Mouse (Mus musculus) layer of hippocampus, postnatal 36 days (tissue): ENCODE data around the gene Ank2. TPM values are rescaled to one million over a fixed set of nuclear protein-coding genes. Genes with fewer than 3 reads are reported as not detected.

Experiments used
- DNase-seq, 2 experiments: peaks; one replicate each; pipeline ENCODE4 v3.0.0; 2022
- total RNA-seq, 2 experiments: library from RNA; stranded (reverse); gene quantifications; 2 replicates each; pipeline ENCODE4 v1.2.3; 2021

Ank2 gene
- total RNA-seq, 2 experiments from 2014 or later = 693 to 758 TPM

GRCm38 (mm10) chr3:127113238-127113637 is 385.9 kb downstream of the Ank2 start:
- no peak for DNase-seq

GRCm38 (mm10) chr3:127109413-127109812 is 389.7 kb downstream of the Ank2 start:
- no peak for DNase-seq

GRCm38 (mm10) chr3:127108481-127108880 is 390.7 kb downstream of the Ank2 start:
- DNase-seq = no peak

DNA sequence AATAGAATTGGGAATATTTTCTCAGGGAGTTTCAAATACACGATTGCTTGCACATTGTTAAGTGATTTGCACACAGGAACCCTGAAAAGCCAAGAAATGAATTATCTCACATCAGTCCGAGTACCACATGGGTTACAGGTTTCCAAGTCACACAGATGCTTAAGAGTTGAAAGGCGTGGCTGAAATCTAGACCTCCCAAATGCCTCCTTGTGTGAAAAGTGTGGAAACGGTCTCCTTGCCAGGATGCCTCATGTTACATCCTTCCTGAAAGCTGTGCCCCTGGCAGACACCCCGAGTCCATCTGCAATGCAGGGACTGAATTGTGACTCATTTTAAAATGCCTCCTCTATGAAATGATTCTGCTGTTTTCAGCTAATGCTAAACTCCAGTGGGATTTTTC is 391.9 kb downstream of the Ank2 start:
- peak in 1 of 2 experiments; percentile 41 for DNase-seq

DNA sequence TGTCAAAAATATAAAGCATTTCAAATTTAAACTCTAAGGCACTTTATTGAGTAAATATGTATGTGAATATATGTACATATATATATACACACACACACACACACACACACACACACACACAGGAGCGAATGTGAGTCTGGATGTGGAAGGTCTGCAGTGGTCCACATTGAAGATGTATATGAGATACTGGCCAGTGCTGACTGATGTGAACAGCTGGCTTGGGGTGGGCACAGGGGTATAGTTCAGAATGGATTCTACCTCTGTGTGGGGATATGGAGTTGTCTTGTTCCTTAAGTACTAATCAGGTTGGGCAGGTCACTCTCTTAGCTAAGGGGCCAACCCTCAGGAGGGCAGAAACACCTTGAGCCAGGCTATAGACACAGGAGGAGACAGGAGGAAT is 397.8 kb downstream of the Ank2 start:
- DNase-seq = no peak

DNA sequence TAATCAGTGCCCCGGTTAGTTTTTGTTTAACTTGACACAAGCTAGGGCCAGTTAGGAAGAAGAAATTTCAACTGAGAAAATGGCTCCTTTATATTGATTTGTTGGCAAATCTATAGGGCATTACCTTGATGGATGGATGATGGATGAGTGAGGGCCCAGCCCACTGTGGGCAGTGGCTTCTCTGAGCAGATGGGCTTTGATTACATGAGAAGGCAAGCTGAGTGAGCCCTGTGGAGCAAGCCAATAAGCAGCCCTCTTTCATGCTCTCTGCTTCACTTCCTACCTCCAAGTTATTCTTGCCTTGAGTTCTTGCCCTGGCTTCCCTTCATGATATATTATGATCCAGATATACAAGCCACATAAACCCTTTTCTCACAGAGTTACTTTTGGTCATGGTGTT is 401.4 kb downstream of the Ank2 start:
- no peak for DNase-seq

DNA sequence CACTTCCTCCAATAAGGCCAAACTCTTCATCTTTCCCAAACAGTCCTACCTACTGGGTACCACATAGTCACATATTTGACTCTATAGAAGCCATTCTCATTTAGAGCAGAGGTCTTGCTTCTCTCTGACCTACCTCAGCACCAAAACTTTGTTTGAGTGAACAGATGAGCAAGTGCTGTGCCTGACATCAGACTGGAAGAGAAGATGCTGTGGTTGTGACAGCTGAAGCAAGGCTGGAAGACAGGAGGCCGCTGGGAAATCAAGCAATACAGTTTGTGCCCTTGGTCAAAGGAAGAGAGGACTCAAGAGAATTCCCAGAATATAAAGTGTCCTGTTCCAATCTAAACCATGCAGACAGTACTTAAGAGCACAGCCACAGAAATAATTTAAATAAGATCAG is 402.0 kb downstream of the Ank2 start:
- DNase-seq = no peak

DNA sequence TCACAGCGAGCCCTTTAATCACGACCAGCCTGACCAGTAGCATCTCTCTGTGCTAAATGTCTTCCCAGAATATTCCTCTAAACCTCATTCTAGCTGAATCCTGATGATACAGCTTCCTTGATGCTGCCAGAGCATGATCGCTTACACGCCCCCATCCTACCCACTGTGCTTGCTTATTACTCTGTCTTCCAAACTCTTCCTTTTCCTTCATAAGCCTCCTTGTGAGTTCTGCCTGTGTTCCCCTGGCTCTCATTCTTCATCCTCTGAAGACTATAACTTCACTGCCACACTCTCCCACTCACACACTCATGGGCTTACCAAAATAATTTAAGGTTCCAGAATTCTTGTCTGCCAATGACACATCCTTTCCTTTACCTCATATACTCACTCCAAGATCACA is 405.5 kb downstream of the Ank2 start:
- DNase-seq = no peak

DNA sequence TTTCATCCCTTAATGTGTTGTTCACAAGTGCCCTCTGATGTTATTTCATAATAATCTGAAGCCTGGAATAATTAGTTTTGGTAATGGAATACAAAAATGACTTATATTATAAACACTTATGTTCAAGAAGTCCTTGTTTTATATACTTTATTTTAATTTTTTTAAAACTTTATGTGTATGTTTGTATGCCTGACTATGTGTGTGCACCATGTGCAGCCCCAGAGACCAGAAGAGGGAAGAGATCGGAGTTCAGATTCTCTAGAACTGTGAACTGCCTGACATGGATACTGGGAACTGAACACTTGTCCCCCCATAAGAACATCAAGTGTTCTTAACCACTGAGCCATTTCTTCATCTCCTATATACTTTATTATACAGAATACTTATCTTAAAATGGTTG is 411.6 kb downstream of the Ank2 start:
- DNase-seq = no peak

- no peak for DNase-seq
These were observed 412.2 kb downstream of the Ank2 start for GRCm38 (mm10) chr3:127086834-127087506.

GRCm38 (mm10) chr3:127077369-127077768 is 421.8 kb downstream of the Ank2 start:
- DNase-seq = no peak

- DNase-seq = no peak
These were observed 423.4 kb downstream of the Ank2 start for GRCm38 (mm10) chr3:127075531-127076280.

- DNase-seq = peak; percentile 33 to 42
These were observed 427.7 kb downstream of the Ank2 start for GRCm38 (mm10) chr3:127071471-127071870.

- no peak for DNase-seq
These were observed 435.3 kb downstream of the Ank2 start for GRCm38 (mm10) chr3:127063654-127064386.

GRCm38 (mm10) chr3:127059671-127060070 is 439.5 kb downstream of the Ank2 start:
- no peak for DNase-seq

- DNase-seq = no peak
These were observed 457.9 kb downstream of the Ank2 start for GRCm38 (mm10) chr3:127041288-127041687.

DNA sequence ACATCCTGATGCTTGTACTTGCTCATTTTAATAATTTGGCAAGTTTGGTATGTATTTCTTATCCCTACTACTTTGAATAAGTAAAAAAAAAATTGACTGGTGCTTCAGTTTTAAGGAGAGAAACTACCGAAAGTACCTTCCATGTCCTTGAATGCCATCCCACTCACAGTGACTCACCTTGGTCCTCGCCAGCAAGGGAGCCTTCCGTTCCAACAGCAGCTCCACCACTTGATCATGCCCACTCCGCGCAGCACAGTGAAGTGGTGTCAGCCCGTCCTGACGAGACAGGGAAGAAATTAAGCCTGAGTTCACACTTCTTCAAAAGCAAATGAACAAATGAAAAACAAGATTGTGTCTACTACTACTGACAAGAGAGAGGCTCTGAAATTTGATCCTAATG is 460.6 kb downstream of the Ank2 start:
- no peak for DNase-seq

GRCm38 (mm10) chr3:127036118-127036517 is 463.0 kb downstream of the Ank2 start:
- DNase-seq = no peak

- DNase-seq = peak; percentile 53 to 57
These were observed 463.6 kb downstream of the Ank2 start for GRCm38 (mm10) chr3:127035540-127035939.

- no peak for DNase-seq
These were observed 464.2 kb downstream of the Ank2 start for GRCm38 (mm10) chr3:127034983-127035382.

DNA sequence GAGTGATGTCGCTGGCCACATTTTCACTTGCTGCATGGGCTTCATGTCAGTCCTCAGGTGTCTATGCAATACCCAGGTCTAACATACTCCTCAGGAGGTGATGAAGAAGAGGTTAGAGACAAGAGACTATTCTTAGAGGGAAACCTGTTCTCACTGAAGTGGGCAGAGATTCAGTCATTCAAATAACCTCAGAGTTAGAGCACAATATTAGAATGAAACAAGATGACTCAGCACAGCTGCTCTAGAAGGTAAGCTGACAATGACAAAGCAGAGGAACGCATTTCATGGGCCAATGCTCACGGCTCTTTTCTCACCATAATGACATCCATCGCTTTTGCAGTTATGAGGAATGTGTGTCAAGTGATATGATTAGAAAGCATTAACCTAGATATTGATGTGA is 475.2 kb downstream of the Ank2 start:
- no peak for DNase-seq

- DNase-seq = no peak
These were observed 479.0 kb downstream of the Ank2 start for GRCm38 (mm10) chr3:127020167-127020566.

DNA sequence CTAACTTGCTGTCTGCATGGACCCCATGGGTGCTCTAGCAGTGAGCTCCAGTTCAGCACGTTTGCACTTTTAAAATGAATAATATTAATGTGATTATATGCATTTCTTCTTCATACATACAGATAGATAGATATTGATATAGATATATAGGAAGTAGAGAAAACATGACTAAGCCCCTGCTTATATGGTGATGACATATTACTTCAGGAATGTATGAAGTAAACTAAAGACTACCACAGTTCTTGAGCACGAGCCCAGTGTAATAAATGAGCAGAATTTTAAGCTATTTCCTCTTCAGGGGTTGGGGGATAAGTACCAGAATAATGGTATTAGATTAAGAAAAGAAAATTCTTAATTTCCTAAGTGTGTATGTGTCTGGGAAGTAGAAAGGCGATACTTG is 479.4 kb downstream of the Ank2 start:
- no peak for DNase-seq

GRCm38 (mm10) chr3:127019109-127019508 is 480.0 kb downstream of the Ank2 start:
- DNase-seq = no peak
